Mouse (Mus musculus) liver, embryonic 14.5 days (tissue): ENCODE results near the gene Slc25a25.

ENCODE experiments used
- CTCF ChIP-seq: IDR thresholded peaks from 2 replicates; pipeline ENCODE4 v1.5.1; 2016; ENCODE audit warnings: antibody characterized with exemption, low read depth, control low read depth
- EP300 ChIP-seq: IDR thresholded peaks from 2 replicates; pipeline ENCODE4 v1.6.1; 2016; ENCODE audit warnings: antibody characterized with exemption, low read depth

- TF ChIP-seq CTCF (no peak), EP300 (no peak)
Measured at GRCm38 (mm10) chr2:32395946-32396621, 55.2 kb downstream of the Slc25a25 start.
